Mouse (Mus musculus): ENCODE results near the gene Xcl1.

The Xcl1 gene

DNA sequence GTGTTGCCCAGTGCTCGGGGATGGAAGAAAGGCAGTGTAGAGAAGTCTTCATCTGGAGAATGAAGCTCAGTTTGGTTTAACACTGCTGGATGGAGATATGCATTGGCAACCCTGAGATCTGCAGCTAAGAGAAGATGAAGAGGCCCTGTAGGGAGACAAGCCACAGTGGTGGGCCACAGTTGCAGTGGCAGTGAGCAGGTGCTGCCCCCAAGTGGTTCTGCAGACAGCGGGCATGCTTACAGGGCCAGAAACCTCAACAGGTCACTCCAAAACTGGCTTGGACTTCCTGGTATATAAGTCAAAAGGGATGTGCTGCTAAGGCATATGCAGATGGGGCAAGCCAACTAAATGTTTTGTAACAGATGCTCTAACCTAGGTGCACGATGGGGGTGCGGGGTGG is 30.3 kb downstream of the Xcl1 start:
- peak; percentile 19 for DNase-seq (ENCODE audit: low read depth, low spot score)

DNA sequence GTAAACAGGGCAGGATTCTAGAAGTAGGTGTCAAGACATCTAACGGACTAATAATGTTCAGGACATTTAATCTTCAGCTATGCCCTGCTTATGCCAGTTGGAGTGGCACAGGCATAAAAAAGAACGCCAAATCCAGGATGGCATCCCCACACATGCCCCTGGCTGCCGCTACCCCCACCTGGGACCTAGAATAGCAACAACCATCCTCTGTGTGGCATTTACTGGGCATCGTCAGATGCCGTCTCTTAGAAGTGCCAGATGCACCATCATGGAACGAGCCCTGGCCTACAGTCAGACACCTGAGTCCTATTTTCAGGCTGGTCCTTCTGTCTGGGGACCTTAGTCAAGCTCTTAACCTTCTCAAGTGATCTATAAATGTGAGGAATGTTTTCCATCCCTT is 34.6 kb downstream of the Xcl1 start:
- no peak for DNase-seq (ENCODE audit: low read depth, low spot score)

DNA sequence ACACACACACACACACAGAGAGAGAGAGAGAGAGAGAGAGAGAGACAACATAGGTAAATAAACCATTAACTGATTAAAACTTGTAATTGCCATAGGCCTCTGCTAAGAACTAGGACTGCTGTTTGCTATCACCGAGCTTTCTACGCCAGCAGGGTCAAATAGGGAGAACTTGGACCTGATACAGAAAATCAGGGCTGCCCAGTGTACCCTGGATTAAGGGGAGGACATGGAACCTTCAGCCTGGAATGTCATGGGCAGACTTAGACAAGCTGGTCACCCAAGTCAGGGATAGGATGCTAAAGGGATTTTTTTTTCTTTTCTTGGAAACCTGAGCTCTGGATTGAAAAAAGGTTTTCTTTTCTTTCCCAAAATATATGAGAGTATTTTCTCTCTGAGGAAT is 35.1 kb downstream of the Xcl1 start:
- DNase-seq (ENCODE audit: low read depth, low spot score) = no peak

- DNase-seq (ENCODE audit: low read depth, low spot score) = no peak
These were observed 35.8 kb downstream of the Xcl1 start for GRCm38 (mm10) chr1:164899506-164899905.

GRCm38 (mm10) chr1:164898846-164899351 is 36.4 kb downstream of the Xcl1 start:
- DNase-seq (ENCODE audit: low read depth, low spot score) = peak; percentile 31

GRCm38 (mm10) chr1:164897163-164897817 is 38.0 kb downstream of the Xcl1 start:
- no peak for DNase-seq (ENCODE audit: low read depth, low spot score)

GRCm38 (mm10) chr1:164896211-164897145 is 38.8 kb downstream of the Xcl1 start:
- DNase-seq (ENCODE audit: low read depth, low spot score) = no peak

- DNase-seq (ENCODE audit: low read depth, low spot score) = no peak
These were observed 39.5 kb downstream of the Xcl1 start for GRCm38 (mm10) chr1:164895806-164896205.

GRCm38 (mm10) chr1:164890366-164890765 is 45.0 kb downstream of the Xcl1 start:
- no peak for DNase-seq (ENCODE audit: low read depth, low spot score)

DNA sequence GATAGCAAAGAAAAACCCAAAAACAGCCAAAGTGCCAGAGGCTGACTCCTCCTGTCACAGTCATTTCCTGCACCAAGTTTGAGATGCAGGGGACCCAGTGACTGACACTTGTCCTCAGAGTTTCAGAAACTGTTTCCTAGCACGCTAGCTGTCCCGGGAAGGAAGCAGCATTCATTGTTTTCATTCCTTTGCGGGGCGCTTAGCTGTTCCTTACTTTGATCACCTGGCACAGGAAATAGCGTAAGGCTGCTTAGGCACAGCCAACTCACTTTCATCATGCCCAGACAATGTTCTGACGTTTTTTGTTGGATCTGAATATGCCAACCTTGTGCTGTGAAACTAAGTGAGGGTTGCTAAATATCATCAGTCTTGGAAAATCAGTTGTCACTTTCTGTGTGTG is 46.8 kb downstream of the Xcl1 start:
- no peak for DNase-seq (ENCODE audit: low read depth, low spot score)

DNA sequence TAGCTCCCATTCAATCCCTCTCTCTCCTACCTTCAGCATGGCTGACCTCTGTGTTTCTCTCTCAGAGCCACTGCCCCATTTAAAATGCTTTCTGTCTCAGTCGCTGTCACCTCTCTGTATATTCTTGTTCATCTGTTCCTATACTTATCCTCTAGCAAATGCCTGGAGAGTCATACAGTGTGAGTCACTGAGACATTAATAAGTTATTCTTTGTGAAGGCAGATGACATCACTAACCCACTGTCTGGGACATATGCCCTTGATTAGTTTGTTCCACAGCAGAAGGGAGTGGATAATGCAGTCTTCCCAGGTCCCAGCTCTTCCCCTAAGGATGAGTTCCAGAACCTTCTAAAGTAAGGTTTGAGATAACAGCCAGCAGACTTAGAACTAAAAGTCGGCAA is 47.6 kb downstream of the Xcl1 start:
- no peak for DNase-seq (ENCODE audit: low read depth, low spot score)

GRCm38 (mm10) chr1:164881891-164882290 is 53.4 kb downstream of the Xcl1 start:
- DNase-seq (ENCODE audit: low read depth, low spot score) = no peak
